Mouse (Mus musculus) cerebellum, adult 9-10 months (tissue): ENCODE data around the gene Olfr1280.
"Not testable (repeated sequence)": the region's sequence is repeated elsewhere in the genome, so short reads cannot be mapped to it uniquely, and the experiment has no call there.

Experiments
- DNase-seq: peaks from one replicate; pipeline ENCODE4 v3.0.0; 2022

Olfr1280 gene

DNA sequence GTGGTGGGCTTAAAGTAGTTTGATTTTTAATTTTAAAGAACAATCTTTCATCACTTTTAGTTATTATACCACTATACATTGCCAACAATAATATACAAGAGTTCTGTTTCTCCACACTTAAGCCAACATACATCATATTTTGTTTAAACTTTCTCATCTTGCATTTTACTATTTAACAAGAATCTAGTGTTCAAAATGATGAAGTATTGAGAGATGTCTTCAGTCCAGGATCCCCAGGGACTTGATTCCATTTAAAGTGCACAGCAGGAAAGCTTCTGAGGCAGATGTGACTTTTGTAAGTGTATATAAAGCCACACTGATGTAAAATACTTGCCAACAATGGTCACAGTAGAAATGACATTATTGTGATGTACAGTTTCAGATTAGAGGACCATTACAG lies at the start of gene Olfr1280:
Olfr1280 (plus strand) TSS at position 301 of the 400 bp plus-strand sequence.
- DNase-seq, result no peak

DNA sequence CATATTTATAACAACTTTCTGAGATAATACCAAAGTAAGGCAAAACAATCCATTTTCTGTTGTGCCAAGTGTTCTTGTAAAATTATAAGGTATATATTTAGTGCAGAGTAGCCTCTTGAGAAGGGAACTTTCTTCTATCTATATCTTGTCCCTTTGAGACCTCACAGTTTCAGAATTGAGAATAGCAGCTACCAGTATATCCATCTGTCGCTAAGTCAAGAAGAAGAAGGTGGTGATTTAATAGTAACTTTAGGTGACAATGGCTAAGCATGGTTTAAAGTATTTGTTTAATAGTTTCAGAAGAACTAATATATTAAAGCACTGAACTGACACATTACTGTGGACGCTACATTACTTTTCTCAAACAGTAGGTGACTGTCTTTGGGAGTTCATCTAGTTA lies 39.8 kb upstream of the Olfr1280 start, which contains the start of gene Olfr1277:
Olfr1277 (minus strand) TSS at position 101 of the 400 bp plus-strand sequence.
- DNase-seq, result no peak

DNA sequence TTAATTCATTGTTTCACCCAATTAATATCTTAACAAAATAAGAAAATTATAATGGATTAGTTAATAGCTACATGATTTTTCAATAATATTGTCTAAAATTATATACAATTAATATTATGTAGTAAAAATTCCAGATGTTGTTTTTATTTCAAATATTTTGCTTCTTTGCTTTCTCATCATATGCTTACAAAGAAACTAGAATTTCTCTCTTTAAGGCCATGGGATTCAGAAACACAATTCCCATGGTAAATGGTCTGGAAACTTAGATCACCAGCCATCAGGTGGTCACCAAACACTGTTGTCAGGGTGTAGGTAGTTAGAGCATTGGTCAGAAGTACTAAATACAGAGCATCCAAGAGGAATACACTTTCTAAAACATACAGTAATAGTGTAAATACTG lies 24.0 kb upstream of the Olfr1280 start, which contains the start of gene Olfr1278:
Olfr1278 (plus strand) TSS at position 301 of the 400 bp plus-strand sequence.
- DNase-seq, result no peak

DNA sequence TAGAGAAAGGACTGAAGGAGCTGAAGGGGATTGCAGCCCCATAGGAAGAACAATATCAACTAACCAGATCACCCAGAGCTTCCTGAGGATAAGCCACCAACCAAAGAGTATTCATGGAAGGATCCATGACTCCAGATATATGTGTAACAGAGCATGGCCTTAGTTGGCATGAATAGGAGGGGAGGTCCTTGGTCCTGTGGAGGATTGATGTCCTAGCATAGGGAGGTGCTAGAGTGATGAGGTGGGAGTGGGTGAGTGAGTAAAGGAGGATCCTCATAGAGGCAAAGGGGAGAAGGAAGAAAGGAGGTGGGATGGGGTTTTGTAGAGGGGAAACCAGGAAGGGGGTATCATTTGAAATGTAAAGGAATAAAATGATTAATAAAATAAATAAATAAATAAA lies 15.3 kb upstream of the Olfr1280 start:
- DNase-seq, result no peak

DNA sequence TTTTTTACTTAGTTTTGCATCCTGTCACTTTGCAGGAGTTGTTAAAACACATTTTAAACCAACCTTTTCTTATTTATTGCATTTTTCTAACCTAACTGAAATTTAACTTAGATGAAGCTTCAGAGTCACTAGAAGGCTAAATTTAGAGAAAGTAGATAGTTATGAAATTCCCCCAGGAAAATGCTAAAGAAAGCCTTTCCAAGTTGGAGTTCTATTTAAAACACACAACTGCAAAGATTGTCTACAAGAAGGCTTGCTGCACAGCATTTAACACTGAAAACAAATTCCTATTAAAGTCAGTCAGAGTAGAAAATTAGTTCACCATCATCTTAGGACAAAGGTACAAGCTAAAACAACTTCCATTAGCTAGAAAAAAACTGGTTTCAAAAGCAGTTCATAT lies 13.4 kb upstream of the Olfr1280 start, which contains the start of gene Olfr1279:
Olfr1279 (plus strand) TSS at position 262 of the 400 bp plus-strand sequence.
- no peak for DNase-seq

DNA sequence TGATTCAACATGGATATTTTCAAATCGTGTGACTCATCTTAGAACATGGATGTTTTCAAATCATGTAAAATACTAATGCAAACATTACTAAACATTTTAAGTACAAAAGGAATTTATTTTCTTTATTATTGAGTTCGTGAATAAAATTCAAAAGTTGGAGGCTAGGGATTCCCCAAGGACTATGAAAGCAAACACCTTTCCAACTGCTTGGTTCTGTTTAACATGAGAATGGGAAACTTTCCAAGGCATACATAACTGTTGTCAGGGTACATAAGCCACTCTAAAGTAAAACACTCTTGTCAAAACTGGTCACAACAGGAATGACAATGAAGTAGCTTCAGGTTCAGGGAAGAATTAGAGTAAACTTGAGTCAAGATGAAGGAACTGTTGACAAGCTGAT lies 12.4 kb downstream of the Olfr1280 start, which contains the start of gene Olfr1281:
Olfr1281 (plus strand) TSS at position 301 of the 400 bp plus-strand sequence.
- DNase-seq, result no peak

DNA sequence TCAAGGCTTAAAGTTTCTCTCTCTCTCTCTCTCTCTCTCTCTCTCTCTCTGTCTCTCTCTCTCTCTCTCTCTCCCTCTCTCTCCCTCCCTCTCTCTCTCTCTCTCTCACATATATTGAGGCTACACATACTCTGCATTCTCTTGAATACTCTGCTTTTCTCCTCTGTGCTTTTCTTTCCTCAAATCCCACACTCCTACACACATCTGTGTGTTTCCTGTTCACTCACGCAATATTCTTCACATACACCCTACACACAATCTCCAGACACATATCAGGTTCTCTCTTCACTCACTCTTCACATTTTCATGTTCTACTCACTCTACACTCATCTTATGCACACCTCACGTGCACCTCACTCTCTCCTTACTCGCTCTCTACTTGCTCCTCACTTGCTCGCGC lies 19.9 kb downstream of the Olfr1280 start:
- not testable (repeated sequence) for DNase-seq

DNA sequence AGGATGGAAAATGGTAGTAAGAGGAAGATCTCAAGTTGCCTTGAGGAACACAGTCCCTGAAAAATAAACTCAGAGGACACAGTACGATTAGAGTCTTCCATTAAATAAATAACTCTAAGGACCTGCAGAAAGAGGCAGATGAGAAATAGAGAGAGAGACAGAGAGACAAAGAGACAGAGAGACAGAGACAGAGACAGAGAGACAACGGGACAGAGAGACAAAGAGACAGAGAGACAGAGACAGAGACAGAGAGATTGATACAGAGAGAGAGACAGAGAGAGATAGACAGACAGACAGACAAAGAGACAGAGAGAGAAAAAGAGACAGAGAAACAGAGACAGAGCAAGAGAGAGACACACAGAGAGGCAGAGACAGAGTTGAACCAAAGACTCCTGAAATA lies 22.2 kb downstream of the Olfr1280 start, which contains the start of gene Olfr1282:
Olfr1282 (minus strand) TSS at position 101 of the 400 bp plus-strand sequence.
- no peak for DNase-seq

DNA sequence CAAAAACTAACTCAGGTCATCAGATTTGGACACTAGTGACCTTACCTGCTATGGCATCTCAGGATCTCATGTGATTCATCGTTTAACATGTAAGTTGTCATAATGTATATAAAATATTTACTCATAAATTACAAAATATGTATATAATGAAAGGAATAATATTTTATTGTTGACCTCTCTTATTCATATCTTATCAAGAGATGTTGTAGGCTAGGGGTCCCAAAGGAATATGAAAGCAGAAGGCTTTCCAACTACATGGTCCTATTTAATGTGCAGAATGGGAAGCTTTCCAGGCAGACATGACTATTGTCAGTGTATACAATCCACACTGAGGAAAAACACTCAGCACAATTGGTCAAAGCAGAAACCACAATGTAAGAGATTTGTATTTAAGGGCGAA lies 52.7 kb downstream of the Olfr1280 start, which contains the start of gene Olfr1283:
Olfr1283 (plus strand) TSS at position 301 of the 400 bp plus-strand sequence.
- DNase-seq, result no peak

DNA sequence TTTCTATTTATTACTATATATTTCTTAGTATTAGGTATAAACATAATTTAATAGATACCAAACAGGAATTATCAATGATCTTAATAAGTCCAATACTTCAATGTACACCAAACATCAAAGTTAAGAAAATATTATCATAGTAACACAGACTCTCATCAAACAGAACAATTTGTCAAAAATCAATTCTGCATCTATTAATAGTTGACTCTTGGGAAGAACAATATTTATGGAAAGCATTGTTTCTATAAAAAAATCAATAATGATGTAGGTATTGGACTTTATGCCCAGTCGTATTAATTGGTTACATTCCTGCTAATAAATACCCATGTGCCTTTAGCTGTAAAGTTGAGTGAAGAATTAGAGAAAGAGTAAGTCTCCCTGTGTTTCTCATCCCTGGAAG lies 61.4 kb downstream of the Olfr1280 start, which contains the start of gene Olfr1284:
Olfr1284 (plus strand) TSS at position 301 of the 400 bp plus-strand sequence.
- DNase-seq, result no peak
